Comparison of ENCODE assay signal across 17 mouse cellular contexts in genomic region chr17:4461541-4461940, GRCm38 (mm10).
"Had no signal": no experiment of that assay in that cellular context is flagged by ENCODE, and none has a peak within 500 bp of the region (broad histone marks: within the 10 kb centered on the region; RNA-seq: fewer than 3 reads in every experiment).

No protein-coding gene starts in this region.

- H3K9me3 ChIP-seq: limb, embryonic 13.5 days; midbrain, embryonic 10.5 days; neural tube, embryonic 13.5 days; stomach, embryonic 15.5 days had no signal

- H3K4me1 ChIP-seq: limb, embryonic 13.5 days; midbrain, embryonic 10.5 days; neural tube, embryonic 13.5 days; stomach, embryonic 15.5 days had no signal

- H3K4me2 ChIP-seq: limb, embryonic 13.5 days; neural tube, embryonic 13.5 days; stomach, embryonic 15.5 days had no signal

- H3K9ac ChIP-seq: limb, embryonic 13.5 days; liver, embryonic 14.5 days; neural tube, embryonic 13.5 days; stomach, embryonic 15.5 days had no signal

- H3K36me3 ChIP-seq: limb, embryonic 13.5 days; midbrain, embryonic 10.5 days; neural tube, embryonic 13.5 days; stomach, embryonic 15.5 days had no signal

- H3K27ac ChIP-seq: kidney, postnatal 0 days; limb, embryonic 13.5 days; liver, embryonic 14.5 days; midbrain, embryonic 10.5 days; neural tube, embryonic 13.5 days; stomach, embryonic 15.5 days had no signal

- DNase-seq: kidney, adult 8-10 months; layer of hippocampus, adult 9-11 months; layer of hippocampus, postnatal 36 days; lung, adult 18-20 months; lung, postnatal 4 days; midbrain, embryonic 14.5 days; retina, postnatal 1 day; right cerebral cortex, postnatal 4 days; thymus, postnatal 36 days had no signal

- H3K4me3 ChIP-seq: limb, embryonic 13.5 days; midbrain, embryonic 10.5 days; neural tube, embryonic 13.5 days; stomach, embryonic 15.5 days had no signal

- ATAC-seq: intestine, embryonic 16.5 days; lung, postnatal 0 days had no signal

- H3K27me3 ChIP-seq: limb, embryonic 13.5 days; neural tube, embryonic 13.5 days; stomach, embryonic 15.5 days had no signal
